Mouse (Mus musculus): ENCODE results near the gene Gsdma2. TPM values are rescaled to one million over a fixed set of nuclear protein-coding genes. Genes with fewer than 3 reads are reported as not detected.
"Not testable (repeated sequence)": the region's sequence is repeated elsewhere in the genome, so short reads cannot be mapped to it uniquely, and the experiment has no call there.

Gsdma2 gene
- not detected for total RNA-seq (2021)
- long read RNA-seq, experiment 1 = 0 reads
- long read RNA-seq, experiment 2 = 0 reads

DNA sequence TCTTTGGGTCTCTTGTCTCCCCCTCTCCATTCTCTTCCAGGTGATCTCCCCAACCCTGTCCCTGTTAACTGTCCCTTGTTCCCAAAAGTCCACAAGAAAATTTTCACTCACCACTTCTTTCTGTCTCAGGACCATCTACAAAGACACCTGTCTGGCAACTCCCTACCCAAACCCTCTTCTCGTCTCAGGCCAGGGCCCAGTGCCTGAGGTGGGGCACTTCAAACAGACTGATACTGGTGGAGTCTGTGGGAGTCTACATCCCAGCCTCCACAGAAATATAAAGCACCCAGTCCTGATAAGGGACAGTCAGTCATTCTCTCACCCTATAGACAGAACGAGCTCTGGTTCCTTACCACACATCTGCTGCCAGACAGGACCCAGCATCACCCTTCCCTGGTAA lies at the start of gene Gsdma2:
TSS of gene Gsdma2 (plus strand) at position 301 of the 400 bp plus-strand sequence.
- intact Hi-C loops (cut with DNase I; ENCODE audit: low total_unique reads) = no loop called here

DNA sequence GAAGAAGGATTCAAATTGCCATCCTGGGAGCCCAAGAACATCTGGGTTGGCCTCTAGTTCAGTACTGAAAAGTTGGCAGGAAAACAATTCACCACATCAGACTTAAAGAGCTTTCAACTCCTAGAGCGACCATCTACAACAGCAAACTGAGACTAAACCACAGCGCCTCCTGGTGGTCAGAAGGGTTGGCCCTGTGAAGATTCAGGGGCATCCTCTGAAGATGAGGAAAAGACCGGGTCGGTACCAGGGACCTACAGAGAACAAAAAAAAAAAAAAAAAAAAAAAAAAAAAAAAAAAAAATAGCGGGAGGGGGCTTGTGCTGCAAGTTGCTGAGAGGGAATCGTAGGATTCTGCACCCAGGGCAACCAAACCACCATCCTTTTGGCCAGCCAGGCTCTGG lies 49.2 kb upstream of the Gsdma2 start:
- intact Hi-C loops (cut with DNase I; ENCODE audit: low total_unique reads) = loop anchor here (5.0 kb wide), 1 partner anchor 45 kb away; the partner anchor contains the start of gene Zpbp2
- peak; percentile 42 for DNase-seq

More for the DNA sequence above, at the start of gene Gsdma2:
- DNase-seq = no peak

DNA sequence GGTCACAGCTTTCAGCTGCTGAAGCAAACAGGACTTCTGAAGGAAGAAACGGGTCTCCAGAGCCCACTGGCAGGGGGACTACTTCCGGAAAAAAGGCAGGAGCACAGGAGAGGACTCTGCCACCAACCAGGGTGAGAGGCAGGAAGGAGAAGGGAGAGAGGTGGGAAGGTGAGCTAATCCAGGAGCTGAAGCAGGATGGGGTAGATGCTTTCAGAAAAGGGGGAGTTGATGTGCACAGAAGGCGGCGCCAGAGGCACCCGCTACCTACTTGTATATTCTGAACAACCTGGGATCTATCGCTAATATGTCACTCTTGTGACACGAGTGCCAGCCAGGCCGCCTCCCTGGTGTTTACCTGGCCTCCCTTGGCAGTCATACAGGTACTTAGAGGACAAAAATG lies 48.6 kb upstream of the Gsdma2 start, which contains the start of gene Lrrc3c:
TSS of gene Lrrc3c (plus strand) at position 301 of the 400 bp plus-strand sequence.
- intact Hi-C loops (cut with DNase I; ENCODE audit: low total_unique reads) = loop anchor here (5.0 kb wide), 1 partner anchor 46 kb away; the partner anchor contains the start of gene Zpbp2
- DNase-seq = no peak

DNA sequence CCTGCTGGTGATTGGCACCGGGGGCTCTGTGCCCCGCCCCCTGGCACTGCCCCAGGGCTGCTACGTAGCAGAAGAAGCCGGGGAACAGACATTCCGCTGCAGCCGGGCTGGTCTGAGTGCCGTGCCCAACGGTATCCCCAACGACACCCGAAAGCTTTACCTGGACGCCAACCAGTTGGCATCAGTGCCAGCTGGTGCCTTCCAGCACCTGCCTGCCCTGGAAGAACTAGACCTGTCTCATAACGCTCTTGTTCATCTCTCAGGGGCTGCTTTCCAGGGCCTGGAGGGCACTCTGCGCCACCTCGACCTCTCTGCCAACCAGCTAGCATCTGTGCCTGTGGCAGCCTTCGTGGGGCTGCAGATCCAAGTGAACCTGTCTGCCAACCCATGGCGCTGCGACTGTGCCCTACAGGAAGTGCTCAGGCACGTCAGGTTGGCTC lies 47.7 kb upstream of the Gsdma2 start:
- intact Hi-C loops (cut with DNase I; ENCODE audit: low total_unique reads) = loop anchor here (5.0 kb wide), 1 partner anchor 47 kb away; the partner anchor contains the start of gene Zpbp2
- no peak for DNase-seq

DNA sequence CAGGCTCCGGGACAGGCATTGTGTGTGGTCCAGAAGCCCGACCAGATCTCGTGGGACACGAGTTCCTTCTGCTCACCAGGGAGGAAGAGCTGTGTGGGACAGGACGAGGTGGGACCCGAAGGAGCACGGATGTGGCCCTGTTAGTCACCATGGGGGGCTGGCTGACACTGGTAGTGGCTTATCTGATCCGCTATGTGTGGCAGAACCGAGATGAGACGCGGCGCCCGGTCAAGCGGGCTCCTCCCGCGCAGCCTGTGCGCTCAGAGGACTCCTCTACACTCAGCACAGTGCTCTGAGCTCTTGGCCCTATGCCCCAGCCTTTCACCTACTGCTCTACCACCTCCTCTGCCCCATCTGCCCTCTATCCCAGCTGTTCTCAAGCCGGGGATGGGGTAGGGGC lies 47.3 kb upstream of the Gsdma2 start:
- intact Hi-C loops (cut with DNase I; ENCODE audit: low total_unique reads) = loop anchor here (5.0 kb wide), 1 partner anchor 47 kb away; the partner anchor contains the start of gene Zpbp2

DNA sequence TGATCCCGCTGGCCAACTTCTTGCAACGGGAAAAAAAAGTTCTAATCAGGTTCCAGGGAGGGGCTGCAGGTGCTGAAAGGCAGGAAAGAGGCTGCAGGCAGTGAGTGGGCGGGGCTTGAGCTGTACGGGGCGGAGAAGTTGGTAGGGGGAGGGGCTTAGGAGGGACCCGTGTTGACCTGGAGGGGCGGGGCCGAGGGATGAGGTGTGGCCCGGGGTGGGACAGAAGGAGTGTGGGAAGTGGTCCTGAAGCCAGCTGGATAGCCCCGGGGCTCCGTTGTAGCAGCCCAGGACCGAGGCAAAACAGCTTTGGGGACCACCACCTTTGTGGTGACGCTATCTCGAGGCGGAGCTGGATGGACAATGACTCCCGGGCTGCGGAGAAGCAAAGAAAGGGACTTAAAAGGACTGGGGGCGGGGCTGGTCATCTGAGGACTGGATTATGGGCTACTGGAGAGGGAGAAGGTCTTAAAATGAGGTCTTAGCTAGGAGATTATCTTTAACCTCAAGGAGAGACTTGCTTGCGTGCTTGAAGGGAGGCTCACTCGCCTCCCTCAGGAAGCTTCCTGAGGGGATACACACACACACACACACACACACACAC lies 44.4 kb upstream of the Gsdma2 start:
- no peak for DNase-seq
- intact Hi-C loops (cut with DNase I; ENCODE audit: low total_unique reads) = loop anchor here (10.0 kb wide), 1 partner anchor 53 kb away; no protein-coding TSS in a partner anchor

More for the DNA sequence above, 47.3 kb upstream of the Gsdma2 start:
- no peak for DNase-seq

DNA sequence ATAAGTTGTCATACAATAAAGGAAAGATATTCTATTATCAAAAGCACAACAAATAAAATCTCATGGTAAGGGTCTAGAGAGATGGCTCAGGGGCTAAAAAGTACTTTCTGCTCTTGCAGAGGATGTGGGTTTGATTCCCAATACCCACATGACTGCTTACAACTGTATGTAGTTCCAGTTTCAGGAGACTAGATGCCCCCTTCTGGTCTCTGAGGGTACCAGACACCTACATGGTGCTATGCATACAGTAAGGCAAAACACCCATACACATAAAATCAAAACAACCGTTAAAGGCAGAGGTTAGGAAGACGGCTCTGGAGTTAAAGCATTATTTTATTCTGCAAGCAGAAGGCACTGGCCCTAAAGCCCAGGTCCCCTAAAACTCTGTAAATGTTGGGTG lies 42.6 kb upstream of the Gsdma2 start:
- DNase-seq = no peak
- intact Hi-C loops (cut with DNase I; ENCODE audit: low total_unique reads) = loop anchor here (10.0 kb wide), 1 partner anchor 51 kb away; no protein-coding TSS in a partner anchor

DNA sequence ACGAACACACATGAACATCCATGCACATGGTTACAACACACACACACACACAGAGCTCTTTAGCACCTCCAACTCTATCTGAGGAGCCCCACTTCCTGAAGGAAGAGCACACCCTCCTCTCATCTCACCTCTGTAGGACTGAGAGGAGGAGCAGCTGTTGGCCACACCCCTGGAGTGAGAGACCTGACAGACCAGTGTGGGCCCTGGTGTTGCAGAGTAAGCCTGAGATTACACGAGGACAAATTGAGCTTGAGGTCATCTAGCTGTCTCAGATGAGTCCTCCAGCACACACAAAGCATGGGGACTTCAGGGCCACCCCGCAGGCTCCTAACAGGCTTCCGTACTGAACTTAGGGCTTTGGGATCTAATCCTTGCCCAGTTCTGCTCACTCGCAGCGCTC lies 41.6 kb upstream of the Gsdma2 start:
- intact Hi-C loops (cut with DNase I; ENCODE audit: low total_unique reads) = loop anchor here (10.0 kb wide), 1 partner anchor 50 kb away; no protein-coding TSS in a partner anchor
- DNase-seq = not testable (repeated sequence)

DNA sequence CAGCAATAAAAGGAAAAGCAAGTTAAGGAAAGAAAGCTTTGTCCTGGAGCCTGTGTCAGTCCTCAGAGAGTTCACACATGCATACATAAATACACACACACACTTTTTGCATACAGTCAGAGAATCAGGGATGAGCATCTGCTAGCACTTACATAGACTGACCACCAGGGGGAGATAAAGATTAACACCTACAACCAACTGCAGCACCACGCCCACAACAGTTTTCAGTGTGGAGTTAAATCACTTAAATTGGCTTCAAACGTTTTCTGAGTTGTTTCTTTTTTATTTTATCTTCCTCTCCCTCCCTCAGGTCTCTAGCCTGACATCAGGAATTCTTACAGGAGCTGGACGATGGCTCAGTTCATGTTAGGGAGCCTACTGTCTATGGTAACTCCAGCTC lies 39.8 kb upstream of the Gsdma2 start:
- intact Hi-C loops (cut with DNase I; ENCODE audit: low total_unique reads) = loop anchor here (10.0 kb wide), 1 partner anchor 48 kb away; no protein-coding TSS in a partner anchor
- no peak for DNase-seq

DNA sequence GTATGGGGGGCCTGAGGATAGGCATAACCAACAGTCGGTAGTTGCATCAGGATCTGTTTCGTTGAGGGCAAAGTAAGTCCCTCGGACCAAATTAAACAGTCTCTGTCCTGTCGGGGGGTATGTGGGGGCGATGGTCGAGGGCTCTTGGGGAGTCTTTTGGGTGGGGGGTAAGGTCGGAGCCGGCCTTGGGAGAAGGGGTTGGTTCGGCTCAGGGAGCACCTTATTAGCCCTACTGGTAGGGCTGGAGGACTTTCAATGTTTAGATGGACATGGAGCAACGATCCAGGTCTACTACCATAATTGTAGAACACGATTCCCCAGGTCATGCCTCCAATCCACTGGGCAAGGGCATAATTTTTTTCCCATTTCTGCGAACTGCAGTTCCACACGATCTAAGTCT lies 25.8 kb upstream of the Gsdma2 start:
- intact Hi-C loops (cut with DNase I; ENCODE audit: low total_unique reads) = no loop called here
- no peak for DNase-seq

DNA sequence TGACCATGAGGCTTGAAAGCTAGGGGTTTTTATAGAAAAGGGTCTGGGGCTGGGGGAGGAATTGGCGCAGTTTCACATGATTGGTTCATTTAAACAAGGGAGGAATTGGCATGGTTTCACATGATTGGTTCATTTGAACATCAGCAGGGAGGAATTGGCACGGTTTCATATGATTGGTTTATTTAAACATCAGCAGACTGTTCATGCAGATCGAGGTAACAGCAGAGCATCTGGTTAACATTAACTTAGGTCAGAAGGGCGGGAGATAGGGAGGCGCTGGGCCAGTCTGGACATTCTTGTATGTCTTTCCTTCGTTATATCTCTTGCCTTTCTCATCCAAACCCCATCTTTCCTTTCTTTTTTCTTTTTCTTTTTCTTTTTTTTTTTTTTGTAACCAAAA lies 22.6 kb upstream of the Gsdma2 start:
- DNase-seq = not testable (repeated sequence)

DNA sequence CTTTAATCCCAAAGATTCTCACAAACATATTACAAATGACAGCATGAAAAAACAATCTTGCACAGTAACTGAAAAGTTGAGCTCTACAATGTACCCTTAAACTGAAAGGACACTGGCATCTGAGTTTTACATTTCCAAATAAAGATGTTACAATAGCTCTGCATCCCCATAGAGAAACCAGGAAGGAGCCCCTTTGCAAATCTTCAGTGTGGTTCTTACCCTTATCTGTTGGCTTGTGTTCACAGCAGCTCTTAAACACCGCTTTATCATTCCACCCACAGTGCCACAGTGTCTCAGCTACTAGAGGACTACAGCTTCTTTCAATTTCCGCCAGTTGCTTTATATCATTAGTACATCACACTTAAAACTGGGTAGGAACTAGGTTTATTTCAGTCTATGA lies 22.2 kb upstream of the Gsdma2 start:
- DNase-seq; intact Hi-C loops (cut with DNase I; ENCODE audit: low total_unique reads): not testable (repeated sequence)

More for the DNA sequence above, 22.6 kb upstream of the Gsdma2 start:
- intact Hi-C loops (cut with DNase I; ENCODE audit: low total_unique reads) = not testable (repeated sequence)

DNA sequence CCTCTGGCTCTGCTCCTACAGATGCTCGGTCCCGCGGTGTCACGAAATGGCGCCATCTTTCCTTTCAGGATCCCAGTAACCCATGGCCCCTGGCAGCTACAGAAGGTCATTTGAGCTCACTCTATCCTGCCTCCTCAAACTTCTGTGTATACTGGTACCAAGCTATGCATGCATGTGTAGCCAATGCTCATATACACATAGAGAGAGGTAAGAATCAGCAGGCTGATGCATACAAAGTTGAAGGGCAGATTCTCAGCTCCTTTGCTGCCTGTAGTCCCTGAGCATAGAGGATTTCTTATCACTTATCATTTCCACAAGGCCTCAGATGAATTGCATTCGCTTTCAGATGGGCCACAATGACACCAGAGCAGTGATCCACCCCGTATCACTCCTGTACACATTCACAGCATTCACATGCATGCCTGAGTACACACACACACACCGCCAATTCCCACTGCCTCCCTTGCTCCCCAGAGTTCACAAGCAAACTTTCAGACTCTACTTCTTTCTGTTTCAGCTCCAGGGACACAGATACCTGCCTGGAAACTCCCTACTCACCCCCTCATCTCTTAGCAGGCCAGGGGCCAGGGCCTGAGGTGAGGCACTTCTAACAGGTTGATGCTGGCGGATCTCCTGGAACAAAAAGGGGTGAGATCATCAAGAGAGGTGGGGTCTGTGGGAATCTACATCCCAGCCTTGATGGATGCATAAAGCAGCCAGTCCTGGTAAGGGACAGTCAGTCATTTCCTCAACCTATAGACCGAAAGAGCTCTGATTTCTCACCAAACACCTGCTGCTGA lies 20.7 kb upstream of the Gsdma2 start, which contains the start of the genes Gm12355 and Gsdma3:
TSS of gene Gm12355 (minus strand) at position 51 of the 800 bp plus-strand sequence.
TSS of gene Gsdma3 (plus strand) at position 750 of the 800 bp plus-strand sequence.
- no peak for DNase-seq
- intact Hi-C loops (cut with DNase I; ENCODE audit: low total_unique reads) = no loop called here

DNA sequence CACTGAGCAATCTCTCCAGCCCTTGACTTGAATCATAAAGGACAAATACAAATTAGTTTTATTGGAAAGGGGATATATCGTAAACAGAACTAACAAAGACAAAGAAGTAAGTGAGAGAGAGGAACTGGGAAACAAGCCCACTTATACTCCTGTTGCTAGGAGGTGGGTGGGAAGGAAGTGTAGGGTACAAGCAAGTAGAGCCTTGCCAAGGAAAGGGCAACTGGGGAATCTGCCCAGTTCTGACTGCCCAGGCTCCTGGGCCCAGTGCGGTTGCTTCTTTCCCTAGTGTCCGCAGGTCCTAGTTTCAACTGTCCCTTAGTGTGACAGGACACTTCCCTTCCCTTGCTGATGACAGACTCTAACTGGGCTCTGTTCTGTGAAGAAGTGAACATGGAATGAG lies 17.9 kb upstream of the Gsdma2 start:
- intact Hi-C loops (cut with DNase I; ENCODE audit: low total_unique reads) = no loop called here
- DNase-seq = no peak

DNA sequence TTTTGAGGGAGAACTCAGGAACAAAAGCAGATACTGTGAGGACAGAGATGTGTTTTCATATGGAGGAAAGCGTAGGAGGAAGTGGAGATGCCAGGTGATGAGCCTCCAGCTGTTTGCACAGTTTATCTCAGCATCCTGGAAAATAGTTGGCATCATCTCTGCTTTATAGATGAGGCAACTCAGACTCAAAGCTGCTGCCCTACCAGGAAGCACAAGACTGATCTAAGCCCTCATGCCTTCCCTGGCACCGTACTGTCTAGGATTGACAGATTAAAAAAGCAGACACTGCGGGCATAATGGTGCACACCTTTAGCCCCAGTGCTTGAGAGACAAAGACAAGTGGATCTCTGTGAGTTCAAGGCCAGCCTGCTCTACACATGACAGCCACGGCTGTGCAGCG lies 15.9 kb upstream of the Gsdma2 start:
- intact Hi-C loops (cut with DNase I; ENCODE audit: low total_unique reads) = no loop called here
- no peak for DNase-seq

DNA sequence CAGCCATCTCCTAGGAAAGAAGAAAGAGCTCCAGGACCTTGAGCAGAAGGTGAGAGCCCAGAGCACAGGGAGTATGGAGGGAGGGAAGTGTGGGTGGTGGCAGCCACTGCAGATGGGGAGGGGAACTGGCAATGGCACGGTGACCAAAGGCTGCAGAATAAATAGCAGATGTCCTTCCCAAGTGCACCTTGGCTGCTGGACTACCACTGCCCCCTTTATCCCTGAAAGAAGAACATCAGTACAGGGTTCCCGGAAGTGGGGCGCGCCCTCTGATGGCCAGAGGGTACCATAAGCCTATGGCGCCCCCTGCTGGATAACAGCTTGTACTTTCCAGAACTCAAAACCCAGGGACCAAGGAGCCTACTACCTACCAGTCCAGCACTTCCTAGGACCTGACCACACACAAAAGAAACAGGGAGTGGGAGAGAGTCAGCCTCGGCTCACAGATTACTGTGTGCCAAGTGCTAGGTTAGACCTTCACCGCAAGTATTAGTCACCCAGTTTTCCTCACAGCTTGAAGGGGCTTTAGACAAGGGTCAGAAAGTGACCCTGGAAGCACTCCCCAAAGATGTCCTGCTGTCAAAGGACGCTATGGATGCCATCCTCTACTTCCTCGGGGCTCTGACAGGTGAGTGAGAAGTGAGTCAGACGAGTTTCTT lies 11.1 kb upstream of the Gsdma2 start:
- DNase-seq; intact Hi-C loops (cut with DNase I; ENCODE audit: low total_unique reads): not testable (repeated sequence)

DNA sequence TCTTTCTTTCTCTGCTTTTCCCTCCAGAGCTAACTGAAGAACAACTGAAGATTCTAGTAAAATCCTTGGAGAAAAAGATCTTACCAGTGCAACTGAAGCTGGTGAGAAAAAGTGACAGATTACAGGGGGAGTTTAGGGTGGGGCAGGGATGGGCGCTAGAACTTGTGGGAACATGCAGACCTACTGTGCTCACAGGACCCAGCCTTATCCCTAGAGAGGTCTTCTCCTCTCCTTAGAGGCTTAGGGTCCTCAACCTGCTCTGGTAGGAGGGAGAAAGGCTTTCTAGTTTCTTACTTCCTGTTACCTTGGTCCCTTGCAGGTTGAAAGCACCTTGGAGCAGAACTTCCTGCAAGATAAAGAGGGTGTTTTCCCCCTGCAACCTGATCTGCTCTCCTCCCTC lies 9.1 kb upstream of the Gsdma2 start:
- DNase-seq = no peak
- intact Hi-C loops (cut with DNase I; ENCODE audit: low total_unique reads) = no loop called here

DNA sequence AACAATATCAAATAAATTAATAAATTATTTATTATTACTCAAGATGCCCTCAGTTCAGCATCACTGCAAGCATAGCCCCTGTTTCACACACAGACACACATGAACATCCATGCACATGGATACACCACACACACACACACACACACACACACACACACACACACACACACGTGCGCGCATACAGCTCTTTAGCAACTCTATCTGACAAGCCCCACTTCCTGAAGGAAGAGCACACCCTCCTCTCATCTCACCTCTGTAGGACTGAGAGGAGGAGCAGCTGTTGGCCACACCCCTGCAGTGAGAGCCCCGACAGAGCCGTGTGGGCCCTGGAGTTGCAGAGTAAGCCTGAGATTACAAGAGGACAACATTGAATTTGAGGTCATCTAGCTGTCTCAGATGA lies 6.5 kb upstream of the Gsdma2 start:
- intact Hi-C loops (cut with DNase I; ENCODE audit: low total_unique reads) = no loop called here
- no peak for DNase-seq

DNA sequence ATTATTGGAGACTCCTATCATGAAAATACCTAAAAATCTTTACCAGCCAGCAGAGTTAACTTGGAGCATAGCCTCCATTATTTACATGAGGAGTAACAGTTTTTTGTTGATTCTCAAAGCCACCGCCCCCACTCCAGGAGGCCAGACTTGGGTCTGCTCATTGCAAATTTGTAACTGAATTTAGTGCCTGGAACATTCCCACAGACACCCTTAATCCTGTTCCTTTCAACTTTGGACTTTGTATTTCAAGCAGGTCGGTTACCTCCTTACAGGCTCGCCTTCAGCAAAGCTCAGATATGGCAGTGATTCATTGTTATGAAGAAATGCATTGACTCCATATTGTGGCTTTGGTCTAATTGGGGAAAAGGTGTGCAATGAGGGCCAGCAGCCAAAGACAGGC lies 1.8 kb upstream of the Gsdma2 start:
- no peak for DNase-seq
- intact Hi-C loops (cut with DNase I; ENCODE audit: low total_unique reads) = no loop called here

DNA sequence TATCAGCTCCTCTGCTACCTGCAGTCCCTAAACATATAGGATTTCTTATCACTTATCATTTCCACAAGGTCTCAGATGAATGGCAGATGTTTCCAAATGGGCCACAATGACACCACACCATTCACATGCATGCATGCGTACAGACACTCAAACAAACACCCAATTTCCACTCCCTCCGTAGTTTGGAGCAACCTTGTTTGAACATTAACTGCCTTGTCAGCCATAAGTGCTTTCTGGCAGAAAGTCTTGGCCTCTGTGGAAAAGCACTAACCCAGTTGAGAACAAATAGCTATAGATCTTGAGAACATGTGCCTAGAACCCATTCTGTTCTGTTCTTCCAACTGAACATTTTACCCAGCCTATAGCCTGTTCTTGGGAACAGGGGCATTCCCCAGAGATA lies 613 bp upstream of the Gsdma2 start:
- intact Hi-C loops (cut with DNase I; ENCODE audit: low total_unique reads) = no loop called here
- DNase-seq = no peak

All from gastrocnemius, postnatal 14 days (tissue).